Mouse (Mus musculus) 416B (cell line): ENCODE measurements at regions not wholly inside any gene's neighbourhood (a gene's known extent, or its start where the extent isn't known, plus 50 kb on each side); places are given as distances from the start of the nearest gene placed in this dataset.
A peak's percentile ranks its signal among the peaks of the same experiment; 100 is the strongest.

ENCODE experiments used
- DNase-seq: peaks from one replicate; pipeline ENCODE4 v3.0.0; 2011; ENCODE audit warnings: low read depth

GRCm38 (mm10) chr1:133981185-133981584, 55.9 kb upstream of the Fmod start:
- DNase-seq, result peak; percentile 26

GRCm38 (mm10) chr1:133978271-133978988, 57.2 kb upstream of the Prelp start:
- peak; percentile 42 for DNase-seq

GRCm38 (mm10) chr1:133977260-133977659, 56.0 kb upstream of the Prelp start:
- no peak for DNase-seq

- DNase-seq, result no peak
Observed at GRCm38 (mm10) chr1:133973801-133974200, 52.6 kb upstream of the Prelp start.

GRCm38 (mm10) chr1:133971290-133971689, 50.1 kb upstream of the Prelp start:
- DNase-seq, result no peak
